In genomic region chr2:62293846-62294245, GRCm38 (mm10) we compare ENCODE assay signal across 9 mouse cellular contexts.
A peak's percentile ranks its signal among the peaks of the same experiment; 100 is the strongest.
DNase-seq lines count a peak whose midpoint lies in the region.
"Had no signal": no experiment of that assay in that cellular context is flagged by ENCODE, and none has a peak within 500 bp of the region (broad histone marks: within the 10 kb centered on the region; RNA-seq: fewer than 3 reads in every experiment).

No protein-coding gene starts in this region.

- intact Hi-C loops in left cerebral cortex, postnatal 14 days (cut with DNase I) = no loop called here

- DNase-seq in layer of hippocampus, adult 9-10 months (ENCODE audit: low spot score) = peak; percentile 17
- DNase-seq in layer of hippocampus, postnatal 10 days (ENCODE audit: low spot score in 2 of 2) = no peak
- DNase-seq in CD4-positive helper T cell, adult 2 months (ENCODE audit: low read depth, low spot score) = peak; percentile 44
- DNase-seq in Muller cell, postnatal 12 days (ENCODE audit: inconsistent ontology term) = peak; percentile 65
- DNase-seq in induced T-regulatory cell, adult 2 months (ENCODE audit: low read depth) = peak; percentile 12
- DNase-seq in urinary bladder, postnatal 4 days (ENCODE audit: low spot score in 2 of 2) = no peak
- DNase-seq in left cerebral cortex, postnatal 14 days (ENCODE audit: low spot score in 2 of 2) = no peak
- DNase-seq: cerebellum, adult 9-11 months; right cerebral cortex, postnatal 14 days had no signal

Comparison
In these comparisons a context has a peak if more than half of its experiments do, and no peak if none do; other contexts are left out.
1. DNase-seq: peak in layer of hippocampus, adult 9-10 months (single experiment), CD4-positive helper T cell, adult 2 months (single experiment), Muller cell, postnatal 12 days (single experiment) and induced T-regulatory cell, adult 2 months (single experiment); none in layer of hippocampus, postnatal 10 days (0 of 2), urinary bladder, postnatal 4 days (0 of 2) and left cerebral cortex, postnatal 14 days (0 of 2).